Mouse (Mus musculus) gastrocnemius, adult 18-20 months (tissue): ENCODE measurements around the gene Ift81. TPM values are rescaled to one million over a fixed set of nuclear protein-coding genes. Genes with fewer than 3 reads are reported as not detected.

Experiments used
- DNase-seq: peaks from one replicate; pipeline ENCODE4 v3.0.0; 2021; ENCODE audit warnings: low spot score
- total RNA-seq, 2 experiments: library from RNA; stranded (reverse); gene quantifications; 2 replicates each; pipeline ENCODE4 v1.2.3; 2021

The Ift81 gene
- total RNA-seq, 2 experiments from 2014 or later = 3.4 to 4.7 TPM

DNA sequence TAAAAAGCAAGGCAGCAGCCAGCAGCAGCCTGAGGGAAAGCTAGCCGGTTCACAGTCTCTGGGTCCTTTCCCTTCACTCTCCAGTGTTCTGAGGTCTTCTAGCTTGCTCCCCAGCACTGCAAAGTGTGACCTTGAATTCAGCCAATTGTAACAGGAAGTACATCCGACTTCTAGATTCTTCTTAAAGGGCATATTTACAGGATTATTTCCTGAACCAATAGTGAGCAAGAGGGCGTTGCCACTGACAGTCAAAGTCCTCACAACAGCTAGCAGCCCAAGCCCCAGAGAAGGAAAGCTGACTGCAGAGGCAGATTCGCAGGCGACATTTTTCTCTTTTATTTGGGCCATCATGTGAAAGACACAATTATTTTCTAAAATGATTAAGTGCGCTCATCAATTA, 65.6 kb downstream of the Ift81 start:
- no peak for DNase-seq

DNA sequence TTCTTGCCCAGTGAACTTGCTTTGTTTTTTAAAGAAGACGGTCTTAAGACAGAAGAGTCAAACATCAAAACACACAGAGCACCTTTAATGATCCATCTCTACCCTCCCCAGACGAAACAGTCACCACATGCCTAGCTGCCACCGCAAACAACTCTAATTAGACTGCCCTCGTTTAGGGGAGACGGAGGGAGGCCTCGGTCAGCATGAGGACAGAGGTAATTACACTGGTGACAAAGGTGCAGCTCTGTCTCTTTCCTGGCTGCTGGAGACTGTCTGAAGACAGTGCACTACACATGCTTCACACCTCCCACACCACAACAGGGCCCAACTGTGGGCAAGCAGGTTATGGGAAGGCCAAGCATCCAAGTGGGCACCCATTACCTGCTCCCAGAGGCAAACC, 66.5 kb downstream of the Ift81 start:
- DNase-seq = no peak

DNA sequence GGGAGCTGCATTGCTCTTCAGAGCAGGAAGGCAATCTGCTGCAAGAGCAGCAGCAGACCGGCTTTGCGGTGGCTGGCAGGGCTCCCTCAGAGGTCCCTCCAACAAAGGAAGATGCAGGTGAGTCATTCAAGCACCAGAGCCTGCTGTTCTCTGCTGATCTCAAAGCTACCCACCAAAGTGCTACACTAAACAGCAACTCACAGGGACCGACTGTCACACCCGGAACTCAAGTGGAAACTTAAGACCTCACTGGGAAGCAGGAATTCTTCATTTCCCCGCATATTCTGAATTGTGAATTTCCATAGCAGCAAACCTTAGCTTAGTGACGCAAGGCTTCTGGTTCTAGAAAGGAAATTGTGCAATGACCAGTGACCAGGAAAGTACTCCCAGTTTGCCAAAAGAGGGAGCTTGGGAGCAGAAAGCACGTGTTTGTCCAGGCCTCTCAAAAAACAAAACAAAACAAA, 67.0 kb downstream of the Ift81 start:
- peak; percentile 68 for DNase-seq

DNA sequence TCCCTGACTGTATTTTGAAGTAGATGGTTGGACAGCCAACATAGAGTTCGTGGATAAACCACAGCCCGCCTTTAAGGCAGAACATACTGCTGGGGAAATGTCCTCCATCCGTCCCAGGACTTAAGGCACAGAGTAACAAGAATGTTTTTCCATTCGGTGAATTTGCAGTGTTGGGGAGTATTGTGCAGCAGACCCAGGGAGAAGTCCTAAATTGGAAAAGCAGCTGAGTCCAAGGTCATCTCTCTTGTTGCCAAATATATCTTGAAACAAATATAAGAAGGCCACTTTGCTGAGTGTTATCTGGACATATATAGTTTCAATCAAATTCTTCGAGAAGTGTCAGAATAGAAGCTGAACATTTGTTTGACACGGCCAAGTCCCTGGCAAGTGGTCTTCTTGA, 70.9 kb downstream of the Ift81 start:
- no peak for DNase-seq

DNA sequence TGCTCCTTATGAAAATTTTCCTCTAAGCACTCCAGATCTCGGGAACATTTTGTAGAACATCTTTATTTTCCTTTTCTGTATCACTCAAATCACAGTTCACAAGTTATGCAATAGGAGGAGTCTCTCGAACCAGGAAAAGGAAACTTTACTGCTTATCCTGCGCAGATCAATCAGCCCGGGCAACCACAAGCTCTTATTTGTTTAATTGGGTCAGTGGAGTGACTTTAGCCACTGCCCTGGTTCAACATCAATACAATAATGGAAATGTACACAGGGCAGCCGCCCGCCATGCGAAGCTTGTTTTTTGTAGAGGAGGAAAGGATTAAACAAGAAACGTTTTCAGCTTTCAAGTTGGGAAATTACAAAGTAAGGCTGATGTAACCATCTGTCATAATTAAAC, 72.4 kb downstream of the Ift81 start:
- no peak for DNase-seq

DNA sequence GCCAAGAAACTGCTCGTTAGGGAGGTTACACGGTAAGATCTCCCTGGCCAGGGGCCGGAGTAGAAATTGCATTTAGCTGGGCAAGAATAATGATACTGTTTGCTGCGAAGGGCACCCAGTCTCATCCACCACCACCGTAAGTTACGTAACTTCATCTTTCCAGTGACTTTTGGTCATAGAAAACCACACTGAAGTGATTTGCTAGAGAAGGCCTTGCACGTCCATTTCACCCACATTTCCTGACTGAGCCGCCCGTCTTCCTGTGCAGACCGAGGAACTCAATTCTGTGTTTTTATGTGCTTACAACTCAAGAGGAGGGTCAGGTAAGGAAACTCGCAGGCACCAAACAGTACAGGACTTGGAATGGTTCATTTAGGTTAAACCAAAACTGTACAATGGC, 76.2 kb downstream of the Ift81 start:
- no peak for DNase-seq

DNA sequence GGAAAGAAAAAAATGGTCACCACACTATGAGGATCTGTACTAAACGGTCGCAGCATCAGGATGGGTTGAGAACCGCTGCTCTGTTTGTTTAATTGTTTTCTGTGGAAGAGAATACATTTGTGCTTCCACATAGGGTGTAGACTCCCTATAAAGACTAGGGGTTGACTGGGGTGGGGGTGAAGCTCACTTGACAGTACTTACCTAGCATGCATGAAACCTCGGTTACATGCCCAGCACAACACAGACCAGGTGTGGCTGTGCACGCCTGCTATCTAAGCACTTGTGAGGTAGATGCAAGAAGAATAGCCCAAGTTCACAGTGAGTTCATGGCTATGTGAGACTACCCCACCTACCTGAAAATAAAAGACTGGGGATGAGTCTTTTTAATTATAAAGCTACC, 76.7 kb downstream of the Ift81 start:
- DNase-seq = no peak

DNA sequence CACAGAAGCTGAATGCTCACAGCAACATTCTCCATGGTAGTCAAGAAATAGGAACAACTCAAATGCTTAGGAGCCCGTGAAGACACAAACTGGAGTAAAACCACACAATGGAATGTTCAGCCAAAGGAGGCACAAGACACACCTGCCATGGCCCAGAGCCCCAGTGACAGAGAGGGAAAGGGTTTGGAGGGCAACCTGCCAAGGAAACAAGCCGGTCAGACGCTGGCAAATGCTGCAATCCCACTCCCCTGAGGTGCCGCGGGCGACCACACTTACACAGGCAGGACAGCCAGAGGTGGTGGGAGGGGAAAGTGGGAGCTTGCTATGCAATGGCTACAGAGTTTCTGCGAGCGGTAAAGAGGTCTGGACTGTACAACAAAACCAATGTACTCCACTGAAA, 80.4 kb downstream of the Ift81 start:
- DNase-seq = no peak

DNA sequence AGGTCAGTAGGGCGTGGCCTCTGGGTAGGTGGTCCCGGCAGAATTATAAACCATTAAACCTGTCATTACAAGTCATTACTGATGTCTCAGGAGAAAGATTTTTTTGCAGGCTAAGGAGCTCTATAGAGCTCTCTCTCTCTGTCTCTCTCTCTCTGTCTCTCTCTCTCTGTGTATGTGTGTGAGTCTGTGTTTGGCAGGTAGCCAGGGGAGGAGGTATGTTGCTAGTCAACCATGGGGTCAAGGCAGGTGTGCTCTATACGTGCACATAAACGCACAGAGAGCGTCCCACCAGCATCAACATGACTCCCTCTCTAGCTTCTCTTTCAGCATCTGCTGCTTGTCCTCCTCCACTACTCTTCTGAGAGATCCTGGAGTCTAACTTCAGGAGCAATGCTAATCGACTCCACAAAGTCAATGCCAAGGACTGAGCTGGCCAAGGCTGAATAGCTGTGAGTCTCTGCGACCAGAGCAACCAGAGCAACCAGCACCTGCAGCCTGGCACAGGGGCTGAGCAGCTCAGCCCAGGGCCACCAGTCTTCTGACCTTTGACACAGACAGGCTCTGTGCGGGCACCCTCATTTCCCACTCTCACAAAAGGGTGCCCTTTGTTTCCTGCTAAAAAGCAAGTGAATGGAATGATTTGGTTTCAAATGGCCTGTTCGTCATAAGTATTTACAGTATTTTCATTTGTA, 84.3 kb downstream of the Ift81 start:
- no peak for DNase-seq

DNA sequence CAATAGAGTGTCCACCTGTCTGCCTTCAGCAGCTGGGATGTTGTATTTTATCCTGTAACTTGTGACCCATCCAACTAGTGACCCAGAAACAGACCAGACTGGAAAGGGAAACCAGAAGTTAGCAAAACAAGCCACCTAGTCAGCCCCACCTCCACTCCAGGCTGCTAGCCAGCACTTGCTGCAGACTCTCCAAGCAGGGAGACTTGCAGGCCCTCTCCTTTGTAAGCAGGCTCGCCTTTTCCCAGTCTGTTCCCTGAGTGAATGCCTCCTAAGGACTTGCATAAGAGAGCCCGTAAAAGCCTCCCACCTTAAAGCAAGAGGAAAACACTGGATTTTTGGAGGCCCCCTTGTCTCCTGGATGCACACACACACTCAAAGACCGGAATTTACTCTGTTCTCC, 85.0 kb downstream of the Ift81 start:
- peak; percentile 69 for DNase-seq

DNA sequence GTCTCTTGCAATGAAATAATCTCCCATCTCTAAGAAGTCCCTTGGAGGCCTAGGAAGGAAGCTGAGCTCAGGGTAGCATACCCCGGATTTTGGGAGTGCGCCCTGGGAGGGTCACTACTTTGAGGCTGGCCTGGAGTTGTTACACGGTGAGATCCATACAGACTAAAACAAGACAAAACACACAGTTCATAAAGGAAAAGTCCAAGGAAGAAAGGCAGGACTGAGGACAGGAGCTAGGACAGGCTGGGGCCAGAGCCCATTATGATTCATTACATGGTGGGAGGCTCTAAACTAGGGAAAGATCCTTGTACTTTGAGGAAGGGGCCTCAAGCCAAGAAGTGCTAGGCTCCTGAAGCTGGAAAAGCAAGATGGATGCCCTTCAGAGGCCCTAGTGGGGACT, 85.7 kb downstream of the Ift81 start:
- no peak for DNase-seq

DNA sequence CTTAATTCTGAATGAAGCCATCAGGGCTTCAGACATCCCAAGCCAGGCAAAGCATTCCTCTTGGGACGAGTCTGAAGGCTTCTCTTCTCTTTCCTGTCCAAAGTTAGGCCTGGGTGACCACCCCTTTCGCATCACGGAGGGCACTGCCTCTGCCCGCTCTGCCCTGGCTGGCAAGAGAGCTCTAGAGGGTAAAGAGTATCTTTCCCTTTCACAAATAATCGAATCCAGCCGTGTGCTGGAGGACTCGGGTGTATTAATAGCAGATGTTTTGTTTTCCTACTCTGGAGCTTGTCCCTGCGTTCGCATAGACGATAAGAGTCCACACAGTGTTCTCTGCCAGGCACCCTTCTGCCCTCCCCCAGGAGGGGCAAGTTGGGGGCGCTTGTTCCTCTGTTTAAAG, 86.6 kb downstream of the Ift81 start:
- no peak for DNase-seq

DNA sequence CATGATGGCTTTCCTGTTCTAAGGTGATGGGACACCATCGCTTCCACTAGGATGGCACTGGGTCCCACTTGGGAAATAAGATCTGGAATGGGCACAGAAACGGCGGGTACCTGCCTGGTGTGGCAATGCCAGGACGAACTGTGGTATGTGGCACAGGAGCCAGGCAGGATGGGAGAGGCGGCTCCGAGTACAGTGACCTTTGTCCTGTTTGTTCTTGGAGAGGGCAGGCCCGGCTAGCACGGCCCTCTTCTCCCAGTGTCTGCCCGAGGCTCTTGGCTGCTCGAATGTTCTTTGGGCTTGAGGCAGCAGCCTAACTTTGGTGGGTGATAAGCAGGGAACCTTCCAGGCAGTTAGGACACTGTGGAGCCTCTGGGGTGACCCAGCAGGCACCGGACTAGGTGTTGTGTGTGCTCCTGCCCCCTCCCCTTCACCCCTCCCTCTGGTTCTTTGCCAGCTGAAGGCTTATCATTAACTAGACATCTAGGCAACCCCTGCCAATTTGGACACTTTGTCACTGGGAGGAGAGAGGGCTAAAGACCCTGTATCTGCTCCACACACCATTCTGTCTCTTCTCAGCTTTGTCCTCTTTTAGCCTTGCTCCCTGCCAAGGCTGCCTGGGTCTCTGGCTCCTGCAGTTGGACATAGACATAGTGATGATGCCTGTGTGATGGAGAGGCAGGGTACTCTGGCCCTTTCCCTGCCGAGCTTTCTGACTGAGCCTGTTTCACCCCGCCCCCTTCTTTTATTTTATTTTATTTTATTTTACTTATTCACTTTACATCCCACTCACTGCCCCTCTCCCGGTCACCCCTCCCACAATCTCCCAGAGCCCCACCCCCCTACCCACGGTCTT, 87.2 kb downstream of the Ift81 start:
- DNase-seq = no peak

DNA sequence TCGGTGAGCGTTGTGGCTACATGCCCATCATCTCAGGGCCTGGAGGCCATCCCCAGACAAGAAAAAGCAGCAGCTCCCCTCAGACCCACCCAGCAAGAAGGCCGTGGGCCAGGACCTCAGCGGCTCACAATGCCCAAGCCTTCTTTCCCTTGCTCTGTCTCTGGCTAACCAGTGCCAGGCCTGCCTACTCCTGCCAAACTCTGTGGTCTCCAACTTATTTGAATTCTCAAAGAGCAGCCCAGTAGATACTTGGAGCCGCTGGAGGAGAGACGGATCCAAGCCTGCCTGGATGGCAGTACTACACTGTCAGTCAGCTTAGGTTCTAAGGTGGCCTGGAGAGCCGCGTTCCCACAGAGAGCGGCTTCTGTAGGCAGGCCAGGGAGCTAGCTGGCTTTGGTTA, 87.9 kb downstream of the Ift81 start:
- no peak for DNase-seq

DNA sequence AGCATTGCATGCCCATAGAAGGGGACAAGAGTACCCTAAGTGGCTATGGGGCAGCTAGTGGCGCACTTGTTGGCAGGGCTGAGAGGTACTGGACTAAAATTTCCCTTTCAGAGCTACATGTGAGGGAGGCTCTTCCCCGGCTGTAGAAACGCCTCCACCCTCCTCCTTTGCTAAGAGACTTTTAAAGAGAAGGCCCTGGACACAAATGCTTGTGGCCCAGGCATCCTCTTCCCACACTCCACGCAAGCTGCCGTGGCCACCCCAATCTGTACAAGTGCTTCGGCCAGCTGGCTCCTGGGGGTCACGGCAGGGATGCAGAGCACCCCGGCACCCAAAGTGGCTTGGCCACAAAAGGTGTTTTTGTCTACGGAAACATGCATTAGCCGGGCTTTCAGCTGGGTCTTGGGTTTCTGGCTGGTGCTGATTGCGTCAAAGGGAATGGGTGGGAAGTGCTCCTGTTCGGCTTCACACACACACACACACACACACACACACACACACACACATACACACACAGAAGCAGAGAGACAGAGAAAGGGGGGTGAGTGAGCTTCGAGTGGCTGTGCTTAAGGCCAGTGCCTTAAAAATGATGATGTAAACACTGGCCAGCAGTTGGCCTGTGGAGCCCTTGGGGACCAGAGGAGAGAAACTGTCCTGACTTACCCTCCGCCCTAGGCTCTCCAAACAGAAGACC, 88.9 kb downstream of the Ift81 start:
- no peak for DNase-seq

DNA sequence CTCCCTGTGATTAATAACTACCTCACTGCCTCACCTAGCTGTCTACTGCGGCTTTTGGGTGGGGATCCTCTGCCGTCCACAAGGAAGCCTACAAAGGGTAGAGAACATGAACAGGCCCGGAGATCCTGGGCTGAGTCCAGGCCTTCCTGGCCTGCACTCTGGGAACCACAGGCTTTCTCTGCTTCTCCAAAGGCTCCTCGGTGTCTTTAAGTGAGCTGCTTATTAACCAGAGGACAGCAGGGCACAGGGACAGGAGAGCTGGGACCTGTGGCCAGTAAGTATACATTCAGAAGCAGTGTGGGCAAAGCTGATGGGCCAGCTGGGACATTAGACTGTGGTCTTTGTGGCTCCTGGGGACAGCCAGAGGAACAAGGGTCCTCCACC, 89.5 kb downstream of the Ift81 start:
- no peak for DNase-seq

DNA sequence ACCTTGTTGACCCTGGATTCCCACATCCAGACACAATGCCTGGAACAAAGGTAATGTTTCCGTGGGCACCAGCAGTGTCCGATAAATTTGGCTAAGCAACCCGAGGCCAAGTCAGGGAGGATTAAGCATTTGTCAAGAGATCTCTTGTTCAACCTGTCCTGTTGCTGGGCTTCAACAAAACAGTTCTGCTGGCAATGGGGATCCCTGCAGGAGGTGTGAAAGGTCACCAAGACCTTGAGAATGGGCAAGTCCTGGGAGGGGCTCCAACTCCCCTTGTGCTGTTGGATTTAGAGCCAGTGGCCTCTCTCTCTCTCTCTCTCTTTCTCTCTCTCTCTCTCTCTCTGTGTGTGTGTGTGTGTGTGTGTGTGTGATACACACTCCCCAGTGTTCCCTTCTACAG, 90.1 kb downstream of the Ift81 start:
- no peak for DNase-seq

DNA sequence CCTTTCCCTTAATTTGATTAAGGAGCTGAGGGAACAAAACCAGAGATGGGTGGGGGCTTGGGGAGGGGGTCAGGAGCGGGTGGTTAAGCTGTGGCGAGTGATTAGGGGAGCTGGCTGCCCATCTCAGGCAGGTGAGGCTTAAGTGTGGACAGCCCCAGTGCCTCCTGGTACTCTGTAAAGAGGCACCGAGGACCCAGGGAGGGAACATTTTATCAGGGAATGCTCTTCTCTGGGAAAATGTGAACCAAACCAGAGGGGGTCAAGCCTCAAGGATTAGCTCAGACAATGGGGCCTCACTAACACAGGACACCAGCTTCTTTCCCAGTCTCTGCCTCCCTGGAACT, 93.2 kb downstream of the Ift81 start:
- DNase-seq = no peak

DNA sequence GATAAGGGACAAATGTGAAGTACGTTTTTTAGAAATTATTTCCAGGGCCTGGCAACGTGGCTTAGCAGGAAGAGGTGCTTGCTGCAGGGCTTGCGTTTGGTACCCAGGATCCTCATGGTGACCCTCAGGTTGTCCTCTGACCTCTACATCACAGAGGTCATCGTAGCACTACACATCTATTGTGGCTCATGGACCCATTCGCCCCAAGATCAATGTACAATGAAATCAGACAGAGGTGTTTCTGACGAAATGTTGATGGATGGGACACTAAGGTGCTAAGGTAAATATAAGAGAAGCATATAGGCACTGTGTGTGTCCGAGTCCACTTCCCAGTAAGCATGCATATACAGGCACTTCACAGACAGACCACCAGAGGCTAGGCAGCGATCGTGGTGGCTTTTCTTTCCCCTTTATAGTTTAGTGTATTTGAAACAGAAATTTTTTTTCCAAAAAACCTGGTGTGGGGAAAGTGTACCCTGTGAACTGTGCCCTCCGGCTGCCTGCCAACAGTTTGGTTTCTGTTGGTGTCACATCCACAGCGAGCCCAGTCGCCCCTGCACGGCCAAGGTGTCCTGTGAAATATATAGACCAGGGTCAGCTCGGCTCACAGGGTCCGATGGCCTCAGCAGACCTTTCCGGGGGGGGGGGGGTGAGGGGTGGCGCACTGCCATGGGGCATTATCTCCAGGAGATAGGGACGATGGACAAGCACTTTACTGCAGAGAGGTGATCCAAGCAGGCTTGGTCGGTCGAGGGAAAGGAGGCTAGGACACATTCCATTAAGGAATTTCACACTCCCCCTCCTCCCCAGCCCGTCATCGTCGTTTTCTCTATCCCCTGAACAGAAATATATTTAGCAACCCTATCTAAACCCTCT, 93.8 kb downstream of the Ift81 start:
- DNase-seq = no peak

DNA sequence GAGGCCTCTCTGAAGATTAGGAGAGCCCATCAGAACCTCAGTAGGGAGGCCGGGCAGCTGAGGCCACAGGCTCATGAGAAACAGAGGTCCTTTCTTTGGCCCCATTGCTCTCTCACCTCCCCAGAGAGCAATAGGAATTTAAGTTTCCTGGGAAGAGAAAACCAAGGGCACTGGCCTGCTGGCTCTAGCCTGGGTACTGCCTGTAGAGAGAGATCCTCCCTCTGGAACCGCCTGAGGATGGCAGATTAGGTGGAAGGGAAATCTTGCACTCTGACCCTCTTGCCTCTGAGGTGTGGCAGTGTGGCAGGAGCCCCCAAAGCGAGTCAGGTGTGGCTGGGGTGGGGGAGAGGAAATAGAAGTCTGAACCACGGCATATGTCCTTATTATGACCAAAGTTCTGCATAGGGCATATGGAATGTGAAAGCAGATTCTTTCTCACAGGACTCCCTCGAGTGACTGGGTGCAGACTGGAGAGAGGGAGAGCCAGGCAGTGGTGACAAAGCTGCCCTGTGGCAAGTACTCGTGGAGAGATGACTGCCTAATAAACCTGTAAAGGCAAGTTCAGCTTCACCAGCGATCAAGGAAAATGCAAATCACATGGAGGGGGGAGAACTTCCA, 95.2 kb downstream of the Ift81 start:
- DNase-seq = no peak

DNA sequence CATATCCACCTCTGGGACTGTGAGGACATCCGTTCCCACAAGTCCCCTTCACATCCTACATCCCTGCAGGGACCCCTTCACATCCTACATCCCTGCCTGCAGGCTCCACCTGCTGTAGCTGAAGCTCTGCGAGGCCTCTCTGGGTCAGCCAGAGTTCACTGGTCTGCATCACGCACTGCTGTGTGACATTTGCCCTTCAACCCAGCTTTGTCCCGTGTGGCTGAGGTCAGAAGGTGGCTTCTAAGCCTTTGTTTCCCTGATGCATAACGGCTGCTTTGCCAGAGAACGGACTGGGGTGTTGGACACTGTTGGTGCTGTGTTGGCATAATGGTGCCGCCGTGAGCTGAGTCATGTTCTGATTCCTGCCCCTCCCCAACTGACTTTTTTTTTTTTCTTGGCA, 96.1 kb downstream of the Ift81 start:
- no peak for DNase-seq
